Mouse (Mus musculus) cerebellum, postnatal 10 days (tissue): ENCODE results near the gene Lrrc2.
A peak's percentile ranks its signal among the peaks of the same experiment; 100 is the strongest.

ENCODE experiments used
- DNase-seq, 2 experiments: peaks; one replicate each; pipeline ENCODE4 v3.0.0; 2021; ENCODE audit warnings: mixed read lengths in 2 of 2

The Lrrc2 gene

GRCm38 (mm10) chr9:110948813-110949310 lies 2.5 kb upstream of the Lrrc2 start:
- DNase-seq: no peak

GRCm38 (mm10) chr9:110950109-110950508 lies 1.2 kb upstream of the Lrrc2 start:
- no peak for DNase-seq

- DNase-seq: no peak
Measured at GRCm38 (mm10) chr9:110951866-110952265, 521 bp downstream of the Lrrc2 start.

GRCm38 (mm10) chr9:110952398-110952797 lies 1.1 kb downstream of the Lrrc2 start:
- DNase-seq: no peak

GRCm38 (mm10) chr9:110952931-110953549 lies 1.7 kb downstream of the Lrrc2 start:
- no peak for DNase-seq

- peak; percentile 86 to 89 for DNase-seq
Measured at GRCm38 (mm10) chr9:110953550-110954461, 2.5 kb downstream of the Lrrc2 start.

GRCm38 (mm10) chr9:110954681-110955445 lies 3.5 kb downstream of the Lrrc2 start:
- no peak for DNase-seq

- DNase-seq: no peak
Measured at GRCm38 (mm10) chr9:110955962-110956361, 4.6 kb downstream of the Lrrc2 start.

GRCm38 (mm10) chr9:110959669-110960068 lies 8.3 kb downstream of the Lrrc2 start:
- no peak for DNase-seq

GRCm38 (mm10) chr9:110960230-110961149 lies 9.1 kb downstream of the Lrrc2 start:
- no peak for DNase-seq

- DNase-seq: no peak
Measured at GRCm38 (mm10) chr9:110961386-110961785, 10.0 kb downstream of the Lrrc2 start.

GRCm38 (mm10) chr9:110963566-110964115 lies 12.3 kb downstream of the Lrrc2 start:
- no peak for DNase-seq

- no peak for DNase-seq
Measured at GRCm38 (mm10) chr9:110965062-110965909, 13.9 kb downstream of the Lrrc2 start.

- no peak for DNase-seq
Measured at GRCm38 (mm10) chr9:110965910-110966231, 14.5 kb downstream of the Lrrc2 start.

- DNase-seq: no peak
Measured at GRCm38 (mm10) chr9:110979411-110979810, 28.1 kb downstream of the Lrrc2 start.

GRCm38 (mm10) chr9:110982351-110982750 lies 31.0 kb downstream of the Lrrc2 start:
- DNase-seq: no peak

GRCm38 (mm10) chr9:110984096-110984495 lies 32.8 kb downstream of the Lrrc2 start:
- no peak for DNase-seq

- DNase-seq: no peak
Measured at GRCm38 (mm10) chr9:110985541-110985940, 34.2 kb downstream of the Lrrc2 start.

GRCm38 (mm10) chr9:110985951-110986350 lies 34.6 kb downstream of the Lrrc2 start:
- no peak for DNase-seq

GRCm38 (mm10) chr9:110987331-110987730 lies 36.0 kb downstream of the Lrrc2 start:
- DNase-seq: no peak

GRCm38 (mm10) chr9:110988078-110988477 lies 36.7 kb downstream of the Lrrc2 start:
- DNase-seq: no peak
